Mouse (Mus musculus) thymus, adult 2 months (tissue): Measurements from ENCODE around the gene Trappc3.

Experiments used
- CTCF ChIP-seq: fragments of 200-500 bp; IDR thresholded peaks from 2 replicates; pipeline ENCODE4 v1.5.1; 2012; ENCODE audit warnings: mild to moderate bottlenecking, control low read depth, low read length, moderate library complexity, borderline replicate concordance; ENCODE audit not compliant: control insufficient read depth, poor library complexity, insufficient read depth; ENCODE audit errors: extremely low read depth
- POLR2A ChIP-seq: fragments of 200-500 bp; IDR thresholded peaks from 2 replicates; pipeline ENCODE4 v1.6.1; 2012; ENCODE audit warnings: mild to moderate bottlenecking, low read length, control low read depth, moderate library complexity; ENCODE audit not compliant: control insufficient read depth, poor library complexity, insufficient read depth; ENCODE audit errors: extremely low read depth

DNA sequence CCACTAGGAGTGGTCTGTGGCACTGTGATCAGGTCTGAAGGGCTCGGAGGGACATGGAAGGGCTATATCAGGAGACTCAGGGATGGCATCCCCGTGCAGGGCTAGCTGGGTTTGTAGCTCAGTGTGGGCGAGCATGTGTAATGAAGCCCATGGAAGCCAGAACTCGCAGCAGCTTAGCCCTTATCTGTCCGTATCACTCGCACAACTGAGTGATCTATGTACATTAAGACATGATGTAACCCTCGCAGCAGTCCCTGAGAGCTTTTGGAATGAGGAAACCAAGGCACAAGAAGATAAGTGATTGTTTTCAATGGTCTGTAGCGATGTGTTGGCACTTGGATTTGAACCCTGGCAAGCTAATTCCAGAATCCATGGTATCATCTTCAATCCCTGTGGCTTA is 21.5 kb downstream of the Trappc3 start:
- TF ChIP-seq CTCF (no peak), POLR2A (no peak)
